Comparison of ENCODE assay signal across 8 mouse cellular contexts in genomic region chr4:137048550-137049032, GRCm38 (mm10). TPM values are rescaled to one million over a fixed set of nuclear protein-coding genes. Genes with fewer than 3 reads are reported as not detected.
DNase-seq lines count a peak whose midpoint lies in the region; ATAC-seq and TF ChIP-seq lines count a peak whose summit lies in the region.

Zbtb40 (minus strand) TSS chr4:137048801.

- peak within 1 kb of the TSS; percentile 72 for H3K27ac ChIP-seq in embryonic facial prominence, embryonic 13.5 days
- H3K27ac ChIP-seq in kidney, adult 2 months (ENCODE audit: insufficient read depth, low read depth, low read length): peak within 1 kb of the TSS; percentile 28
- H3K27ac ChIP-seq in limb, embryonic 12.5 days: peak within 1 kb of the TSS; percentile 66
- H3K27ac ChIP-seq in midbrain, embryonic 15.5 days: peak within 1 kb of the TSS; percentile 90
- peak within 1 kb of the TSS; percentile 4; the same call in 1 of the 2 replicates for H3K27ac ChIP-seq in spleen, adult 2 months (ENCODE audit: insufficient read depth, low read length)

- DNase-seq in 3134 (ENCODE audit: extremely low read depth, insufficient read length, low spot score): peak; percentile 93
- DNase-seq in adrenal gland, postnatal 36 days: peak; percentile 90 to 95
- peak; percentile 92 to 94 for DNase-seq in heart, adult 18-20 months
- peak; percentile 95 for DNase-seq in kidney, adult 2 months
- DNase-seq in spleen, adult 2 months (ENCODE audit: low read depth in 1 of 2, low spot score in 2 of 2): peak; percentile 83 to 90

- peaks cover 40% of the 10 kb centered on the region for H3K27me3 ChIP-seq in embryonic facial prominence, embryonic 13.5 days
- H3K27me3 ChIP-seq in kidney, adult 2 months (replicated peaks; ENCODE audit: control insufficient read depth, insufficient read depth, low read length): no peaks in the 10 kb centered on the region
- peaks cover 36% of the 10 kb centered on the region for H3K27me3 ChIP-seq in limb, embryonic 12.5 days
- H3K27me3 ChIP-seq in midbrain, embryonic 15.5 days (replicated peaks): peaks cover 35% of the 10 kb centered on the region
- no peaks in the 10 kb centered on the region for H3K27me3 ChIP-seq in spleen, adult 2 months (ENCODE audit: control insufficient read depth, insufficient read depth, low read length)

- peaks cover 25% of the 10 kb centered on the region for H3K4me1 ChIP-seq in embryonic facial prominence, embryonic 13.5 days
- H3K4me1 ChIP-seq in kidney, adult 2 months (ENCODE audit: control insufficient read depth, insufficient read depth, low read length): peaks cover 4% of the 10 kb centered on the region; the same call in 1 of the 2 replicates
- H3K4me1 ChIP-seq in limb, embryonic 12.5 days (replicated peaks): peaks cover 17% of the 10 kb centered on the region
- H3K4me1 ChIP-seq in midbrain, embryonic 15.5 days: peaks cover 22% of the 10 kb centered on the region
- no peaks in the 10 kb centered on the region for H3K4me1 ChIP-seq in spleen, adult 2 months (ENCODE audit: control insufficient read depth, insufficient read depth, insufficient read length)

- ATAC-seq in embryonic facial prominence, embryonic 13.5 days (ENCODE audit: insufficient number of reproducible peaks, insufficient read depth, low FRiP score, low TSS enrichment, low read depth): peak; percentile 95
- peak; percentile 88 for ATAC-seq in limb, embryonic 12.5 days (ENCODE audit: insufficient number of reproducible peaks, insufficient read depth, low FRiP score, low TSS enrichment, low read depth)
- peak; percentile 97 for ATAC-seq in midbrain, embryonic 15.5 days (replicated peaks)

- H3K4me3 ChIP-seq in embryonic facial prominence, embryonic 13.5 days: peak within 1 kb of the TSS; percentile 94
- peak within 1 kb of the TSS; percentile 76 for H3K4me3 ChIP-seq in kidney, adult 2 months (ENCODE audit: insufficient read depth, low read depth, low read length)
- H3K4me3 ChIP-seq in limb, embryonic 12.5 days (replicated peaks): peak within 1 kb of the TSS; percentile 93
- H3K4me3 ChIP-seq in midbrain, embryonic 15.5 days: peak within 1 kb of the TSS; percentile 96
- peak within 1 kb of the TSS; percentile 84 for H3K4me3 ChIP-seq in spleen, adult 2 months (ENCODE audit: extremely low read depth, insufficient read depth, insufficient read length)

- H3K9ac ChIP-seq in embryonic facial prominence, embryonic 13.5 days: peak within 1 kb of the TSS; percentile 84
- peak within 1 kb of the TSS; percentile 72 for H3K9ac ChIP-seq in limb, embryonic 12.5 days (replicated peaks)
- H3K9ac ChIP-seq in midbrain, embryonic 15.5 days: peak within 1 kb of the TSS; percentile 78

- TF ChIP-seq CTCF in kidney, adult 2 months (conservative IDR thresholded peaks at IDR 0.05; ENCODE audit: insufficient read depth, insufficient read length, low read depth, low read length): no peak
- no peak for TF ChIP-seq CTCF in spleen, adult 2 months (IDR thresholded peaks at IDR 0.05; ENCODE audit: extremely low read depth, insufficient read depth, insufficient read length, insufficient replicate concordance)

- WGBS in embryonic facial prominence, embryonic 13.5 days: 1% methylated on average over 32 of the region's 32 CpGs
- WGBS in kidney, adult 2 months: 2% methylated on average over 32 of the region's 32 CpGs
- WGBS in limb, embryonic 12.5 days: 3% methylated on average over 32 of the region's 32 CpGs
- WGBS in midbrain, embryonic 15.5 days: 1% methylated on average over 32 of the region's 32 CpGs
- 4% methylated on average over 32 of the region's 32 CpGs for WGBS in spleen, adult 2 months

- peaks cover 6% of the 10 kb centered on the region; the same call in 1 of the 2 replicates for H3K9me3 ChIP-seq in embryonic facial prominence, embryonic 13.5 days
- H3K9me3 ChIP-seq in limb, embryonic 12.5 days: peaks cover 14% of the 10 kb centered on the region
- H3K9me3 ChIP-seq in midbrain, embryonic 15.5 days: no peaks in the 10 kb centered on the region

- H3K4me2 ChIP-seq in embryonic facial prominence, embryonic 13.5 days: peak within 1 kb of the TSS; percentile 76
- H3K4me2 ChIP-seq in limb, embryonic 12.5 days: peak within 1 kb of the TSS; percentile 75
- peak within 1 kb of the TSS; percentile 75 for H3K4me2 ChIP-seq in midbrain, embryonic 15.5 days

- TF ChIP-seq POLR2A in kidney, adult 2 months (IDR thresholded peaks at IDR 0.05; ENCODE audit: low read depth, low read length): no peak
- TF ChIP-seq POLR2A in spleen, adult 2 months (IDR thresholded peaks at IDR 0.05; ENCODE audit: low read depth, low read length): no peak; the same call in 1 of the 2 replicates

- H3K36me3 ChIP-seq in embryonic facial prominence, embryonic 13.5 days: no peaks in the 10 kb centered on the region
- no peaks in the 10 kb centered on the region for H3K36me3 ChIP-seq in kidney, adult 2 months (ENCODE audit: control insufficient read depth, insufficient read depth, low read length)
- no peaks in the 10 kb centered on the region for H3K36me3 ChIP-seq in limb, embryonic 12.5 days
- no peaks in the 10 kb centered on the region for H3K36me3 ChIP-seq in midbrain, embryonic 15.5 days (replicated peaks)
- no peaks in the 10 kb centered on the region for H3K36me3 ChIP-seq in spleen, adult 2 months (ENCODE audit: control insufficient read depth, insufficient read depth, low read length)

RNA-seq across cellular contexts. Expression of gene Zbtb40, which starts in this region (rescaled TPM):
- 10 to 100 TPM in 1 of 2 experiments, 1 to 10 TPM in 1; 7.9 to 14.0 TPM for total RNA-seq in adrenal gland, postnatal 36 days (2021)
- polyA plus RNA-seq in embryonic facial prominence, embryonic 13.5 days (2015; fragmentation: Nextera tagmentation; extraction: Ambion mirVana): 4.5 and 4.9 TPM in 2 replicates
- total RNA-seq in heart, adult 18-20 months (2021): 1 to 10 TPM; 6.9 to 7.4 TPM
- polyA plus RNA-seq in kidney, adult 2 months (2012; rRNA removed): 9.5 and 12.3 TPM in 2 replicates
- 5.3 and 6.1 TPM in 2 replicates for polyA plus RNA-seq in limb, embryonic 12.5 days (2016; fragmentation: Nextera tagmentation; extraction: Ambion mirVana)
- polyA plus RNA-seq in midbrain, embryonic 15.5 days (2015; fragmentation: Nextera tagmentation; extraction: Ambion mirVana): 3.9 and 4.6 TPM in 2 replicates
- 8.8 and 12.6 TPM in 2 replicates for polyA plus RNA-seq in spleen, adult 2 months (2012; rRNA removed)

Comparison
In these comparisons a context has a peak if more than half of its experiments do, and no peak if none do; other contexts are left out.
1. Peak in every context shown above with its lines: DNase-seq, ATAC-seq, H3K4me3 ChIP-seq and H3K27ac ChIP-seq.
2. H3K27ac ChIP-seq: peak in every context shown above with its lines; median percentile 90 in midbrain, embryonic 15.5 days; 72 in embryonic facial prominence, embryonic 13.5 days; 66 in limb, embryonic 12.5 days; 28 in kidney, adult 2 months; 4 in spleen, adult 2 months.